Mouse (Mus musculus): ENCODE measurements around the gene Erc2. TPM values are rescaled to one million over a fixed set of nuclear protein-coding genes. Genes with fewer than 3 reads are reported as not detected.

Erc2 gene
- total and polyA plus RNA-seq, 3 experiments = not detected

DNA sequence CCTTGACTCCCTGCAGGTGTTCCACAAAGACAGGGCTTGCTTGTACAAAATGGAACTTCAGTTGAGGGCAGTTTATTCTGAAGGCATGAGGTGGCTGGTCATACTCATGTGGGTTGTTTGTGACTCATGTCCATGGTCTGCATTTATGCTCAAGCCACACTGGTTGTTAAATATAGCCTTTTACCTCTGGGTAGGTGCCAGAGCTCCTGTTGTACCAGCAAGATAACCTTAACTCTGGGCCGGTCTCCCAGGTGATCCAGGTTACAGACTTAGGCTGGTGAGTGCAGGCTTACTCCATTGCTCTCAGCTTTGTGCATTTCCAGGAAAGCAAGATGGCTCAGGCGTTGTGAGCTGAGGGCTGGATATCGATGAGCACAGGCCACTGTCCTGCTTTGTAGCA lies 189.4 kb downstream of the Erc2 start:
- no peak overlapping the region for H3K4me3 ChIP-seq (replicated peaks in 1 of 3; ENCODE audit: low read depth in 2 of 3, low read length in 2 of 3, poor library complexity in 1 of 3)
- TF ChIP-seq SIN3A (IDR thresholded peaks at IDR 0.05; ENCODE audit: low read length) (no peak), POLR2AphosphoS2 (IDR thresholded peaks at IDR 0.05; ENCODE audit: low read depth, low read length) (no peak), UBTF (IDR thresholded peaks at IDR 0.05; ENCODE audit: low read depth, low read length) (no peak), POLR2A (IDR thresholded peaks at IDR 0.05; ENCODE audit: low read depth, low read length) (no peak), KAT2A (IDR thresholded peaks at IDR 0.05; ENCODE audit: insufficient replicate concordance, low read length) (no peak), GABPA (IDR thresholded peaks at IDR 0.05; ENCODE audit: insufficient replicate concordance, low read depth, low read length) (no peak), RCOR1 (conservative IDR thresholded peaks at IDR 0.05; ENCODE audit: low read depth, low read length) (no peak)
- dilution Hi-C loops (cut with MboI; ENCODE audit: extremely low pct_ligation_motif_present, extremely low pct_unique_long_range_greater_than_20kb, low sequenced_read_pairs) (no loop called here), in situ Hi-C loops (cut with MboI; ENCODE audit: low pct_ligation_motif_present, low pct_unique_long_range_greater_than_20kb, low sequenced_read_pairs) (loop anchor here (25.0 kb wide), 2 partner anchors 1276 to 1626 kb away; no protein-coding TSS in a partner anchor)
- H3K36me3 ChIP-seq (replicated peaks in 1 of 2; ENCODE audit: control insufficient read depth in 1 of 2, insufficient read depth in 1 of 2, low read length in 1 of 2) = no peaks in the 10 kb centered on the region
- H3K79me2 ChIP-seq (replicated peaks; ENCODE audit: control insufficient read depth, extremely low read depth, insufficient read depth, poor library complexity, severe bottlenecking) = no peaks in the 10 kb centered on the region
- DNase-seq (ENCODE audit: extremely low read depth) = no peak
- no peaks in the 10 kb centered on the region for H3K27me3 ChIP-seq (replicated peaks)
- peaks cover 2% of the 10 kb centered on the region for H3K9me3 ChIP-seq (replicated peaks; ENCODE audit: low read length)
- no peaks in the 10 kb centered on the region for H3K4me1 ChIP-seq (ENCODE audit: control insufficient read depth in 1 of 2, insufficient read depth in 2 of 2)
- H3K9ac ChIP-seq (ENCODE audit: insufficient read depth, low read depth) = no peak overlapping the region
- H3K4me2 ChIP-seq (ENCODE audit: insufficient read depth, low read depth, poor library complexity, severe bottlenecking) = no peak overlapping the region
- H3K27ac ChIP-seq (ENCODE audit: insufficient read depth, low read depth) = no peak overlapping the region

GRCm38 (mm10) chr14:27815739-27816138 lies 193.5 kb downstream of the Erc2 start:
- no peaks in the 10 kb centered on the region for H3K4me1 ChIP-seq (ENCODE audit: control insufficient read depth in 1 of 2, insufficient read depth in 2 of 2)
- no peak overlapping the region for H3K4me3 ChIP-seq (replicated peaks in 1 of 3; ENCODE audit: low read depth in 2 of 3, low read length in 2 of 3, poor library complexity in 1 of 3)
- dilution Hi-C loops (cut with MboI; ENCODE audit: extremely low pct_ligation_motif_present, extremely low pct_unique_long_range_greater_than_20kb, low sequenced_read_pairs) (no loop called here), in situ Hi-C loops (cut with MboI; ENCODE audit: low pct_ligation_motif_present, low pct_unique_long_range_greater_than_20kb, low sequenced_read_pairs) (loop anchor here (25.0 kb wide), 2 partner anchors 1272 to 1622 kb away; no protein-coding TSS in a partner anchor)
- H3K9me3 ChIP-seq (replicated peaks; ENCODE audit: low read length) = no peaks in the 10 kb centered on the region
- no peak overlapping the region for H3K4me2 ChIP-seq (ENCODE audit: insufficient read depth, low read depth, poor library complexity, severe bottlenecking)
- H3K27me3 ChIP-seq (replicated peaks) = no peaks in the 10 kb centered on the region
- H3K36me3 ChIP-seq (replicated peaks in 1 of 2; ENCODE audit: control insufficient read depth in 1 of 2, insufficient read depth in 1 of 2, low read length in 1 of 2) = no peaks in the 10 kb centered on the region
- no peak for TF ChIP-seq MAX (IDR thresholded peaks at IDR 0.05; ENCODE audit: low read length)
- no peak for TF ChIP-seq MEF2A (IDR thresholded peaks at IDR 0.05; ENCODE audit: borderline replicate concordance, low read depth, low read length)
- TF ChIP-seq POLR2A (IDR thresholded peaks at IDR 0.05; ENCODE audit: low read depth, low read length) = no peak
- TF ChIP-seq MXI1 (IDR thresholded peaks at IDR 0.05; ENCODE audit: low read depth, low read length) = no peak
- TF ChIP-seq ELF1 (IDR thresholded peaks at IDR 0.05; ENCODE audit: low read depth, low read length) = no peak
- no peak for TF ChIP-seq ZC3H11A (IDR thresholded peaks at IDR 0.05; ENCODE audit: low read depth, low read length)
- TF ChIP-seq TBP (conservative IDR thresholded peaks at IDR 0.05; ENCODE audit: low read depth, low read length) = no peak
- no peak for TF ChIP-seq MYC (IDR thresholded peaks at IDR 0.05; ENCODE audit: low read depth, low read length)
- TF ChIP-seq RAD21 (IDR thresholded peaks at IDR 0.05; ENCODE audit: low read depth, low read length) = no peak
- TF ChIP-seq JUND (conservative IDR thresholded peaks at IDR 0.05; ENCODE audit: low read depth, low read length) = no peak
- TF ChIP-seq BHLHE40 (IDR thresholded peaks at IDR 0.05; ENCODE audit: low read depth, low read length) = no peak
- no peak for TF ChIP-seq UBTF (IDR thresholded peaks at IDR 0.05; ENCODE audit: low read depth, low read length)
- no peak for TF ChIP-seq SMC3 (IDR thresholded peaks at IDR 0.05; ENCODE audit: low read depth, low read length)
- H3K79me2 ChIP-seq (replicated peaks; ENCODE audit: control insufficient read depth, extremely low read depth, insufficient read depth, poor library complexity, severe bottlenecking) = no peaks in the 10 kb centered on the region
- DNase-seq (ENCODE audit: extremely low read depth) = no peak
- no peak overlapping the region for H3K27ac ChIP-seq (ENCODE audit: insufficient read depth, low read depth)
- H3K9ac ChIP-seq (ENCODE audit: insufficient read depth, low read depth) = no peak overlapping the region

Measured in CH12.LX (cell line).